Mouse (Mus musculus) forebrain, embryonic 14.5 days (tissue): ENCODE data around the gene Vmn2r84. TPM values are rescaled to one million over a fixed set of nuclear protein-coding genes. Genes with fewer than 3 reads are reported as not detected.
"Not testable (repeated sequence)": the region's sequence is repeated elsewhere in the genome, so short reads cannot be mapped to it uniquely, and the experiment has no call there.

Experiments
- ATAC-seq: fragments of 200-750 bp; cut with Nextera tagmentation; 2 replicates; pipeline ENCODE4 v1.8.0; 2017; ENCODE audit warnings: mild to moderate bottlenecking, moderate library complexity
- DNase-seq: peaks from one replicate; pipeline ENCODE4 v3.0.0-alpha.2; 2015; ENCODE audit warnings: low spot score
- H3K27ac ChIP-seq: fragments of 300-500 bp; sonication (generic); 2 replicates; pipeline ENCODE4 v1.5.1; 2014; ENCODE audit warnings: low read depth, mild to moderate bottlenecking, control low read depth, low read length, moderate library complexity
- H3K27me3 ChIP-seq: fragments of 300-500 bp; sonication (generic); replicated peaks from 2 replicates; pipeline ENCODE4 v1.6.1; 2014; ENCODE audit warnings: low read length, control low read depth, mixed read lengths; ENCODE audit not compliant: control insufficient read depth, insufficient read depth
- H3K36me3 ChIP-seq: fragments of 300-500 bp; sonication (generic); 2 replicates; pipeline ENCODE4 v1.6.1; 2014; ENCODE audit warnings: low read length, control low read depth; ENCODE audit not compliant: control insufficient read depth, insufficient read depth
- H3K4me1 ChIP-seq: fragments of 300-500 bp; sonication (generic); 2 replicates; pipeline ENCODE4 v1.6.1; 2014; ENCODE audit warnings: antibody characterized with exemption, low read length, control low read depth; ENCODE audit not compliant: control insufficient read depth, insufficient read depth
- H3K4me2 ChIP-seq: fragments of 300-500 bp; sonication (generic); 2 replicates; pipeline ENCODE4 v1.6.1; 2014; ENCODE audit warnings: mild to moderate bottlenecking, control low read depth, low read length
- H3K4me3 ChIP-seq: fragments of 300-500 bp; sonication (generic); 2 replicates; pipeline ENCODE4 v1.5.1; 2014; ENCODE audit warnings: low read depth, low read length, control low read depth
- H3K9ac ChIP-seq: fragments of 300-500 bp; sonication (generic); 2 replicates; pipeline ENCODE4 v1.6.1; 2014; ENCODE audit warnings: mild to moderate bottlenecking, low read length, control low read depth, moderate library complexity
- H3K9me3 ChIP-seq: fragments of 300-500 bp; sonication (generic); replicated peaks from 2 replicates; pipeline ENCODE4 v1.6.1; 2016; ENCODE audit warnings: low read length, control low read depth, mixed read lengths; ENCODE audit not compliant: control insufficient read depth
- WGBS: fragments of 180-500 bp; shearing (Covaris S2); extraction: QIAGEN DNeasy Blood & Tissue Kit; methylation state at CpG from one replicate; pipeline ENCODE4 v1.1.7; 2014; 5-methylcytosine and 5-hydroxymethylcytosine counted together
- polyA plus RNA-seq: library from polyadenylated mRNA; unstranded; fragments of >200 nt; fragmentation: Nextera tagmentation; extraction: Ambion mirVana; gene quantifications from 2 replicates; pipeline ENCODE4 v1.2.1, GENCODE M21; 2014

Vmn2r84 gene
- polyA plus RNA-seq, 1 experiment from 2014 or later: not detected

DNA sequence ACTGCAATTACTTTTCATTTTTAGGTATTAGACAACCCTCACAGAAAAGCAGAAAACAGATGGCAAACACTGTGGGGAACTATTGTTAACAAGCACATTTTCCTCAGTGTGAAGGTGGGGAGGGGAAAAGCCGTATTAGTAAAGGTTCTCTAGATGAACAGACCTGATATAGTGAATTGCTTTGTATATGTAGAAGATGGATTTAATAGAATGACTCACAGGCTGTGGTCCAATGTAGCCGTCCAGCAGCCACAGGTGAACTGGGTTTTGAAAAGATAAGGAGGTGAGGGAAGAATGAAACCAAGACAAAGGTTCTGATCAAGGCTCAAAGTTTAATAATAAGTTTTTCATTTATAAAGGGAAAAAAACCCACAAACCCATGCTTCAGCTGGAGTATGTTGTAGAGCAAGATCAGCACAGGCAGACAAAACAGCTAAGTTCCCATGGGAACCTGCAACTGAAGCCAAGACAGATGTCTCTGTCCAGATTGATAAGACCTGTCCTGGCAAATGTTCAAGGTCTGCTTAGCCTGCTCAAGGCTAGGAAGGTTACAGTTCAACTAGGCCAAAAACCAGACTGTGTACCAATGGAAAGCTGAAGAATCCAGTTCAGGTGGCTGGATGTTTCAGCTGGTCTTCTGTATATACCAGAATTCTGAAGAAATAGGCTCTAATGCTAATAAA is 21.5 kb downstream of the Vmn2r84 start:
- ATAC-seq (no peak), DNase-seq (no peak)
- Histone ChIP-seq H3K27me3 (no peaks in the 10 kb centered on the region), H3K27ac (no peak overlapping the region), H3K4me1 (no peaks in the 10 kb centered on the region), H3K4me3 (no peak overlapping the region), H3K9ac (no peak overlapping the region), H3K4me2 (no peak overlapping the region), H3K36me3 (no peaks in the 10 kb centered on the region), H3K9me3 (no peaks in the 10 kb centered on the region)
- 83% methylated on average over 2 of the region's 2 CpGs for WGBS

DNA sequence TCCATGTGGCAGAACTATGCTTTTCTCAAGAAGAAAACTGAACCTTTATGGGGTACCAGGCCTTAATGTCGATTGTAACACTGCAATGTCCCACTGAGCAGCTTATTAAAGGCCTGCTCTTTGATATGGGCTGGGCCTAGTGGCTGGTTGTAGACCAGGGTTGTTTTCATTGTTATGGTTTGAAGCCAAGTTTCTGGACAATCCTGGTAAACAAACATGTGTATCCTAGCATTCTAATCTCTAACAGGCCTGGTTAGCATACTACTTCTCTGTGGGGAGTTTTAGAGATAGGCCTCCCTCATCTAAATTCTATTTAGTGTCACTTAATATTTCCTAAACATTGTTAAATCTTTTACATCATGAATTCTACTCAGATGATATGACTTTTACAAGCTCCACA is 22.5 kb downstream of the Vmn2r84 start:
- ATAC-seq (no peak), DNase-seq (no peak)
- Histone ChIP-seq H3K4me1 (no peaks in the 10 kb centered on the region), H3K9me3 (no peaks in the 10 kb centered on the region), H3K36me3 (no peaks in the 10 kb centered on the region), H3K9ac (no peak overlapping the region), H3K27me3 (no peaks in the 10 kb centered on the region), H3K4me2 (no peak overlapping the region), H3K27ac (no peak overlapping the region), H3K4me3 (no peak overlapping the region)
- 58% methylated on average over 1 of the region's 1 CpGs for WGBS

DNA sequence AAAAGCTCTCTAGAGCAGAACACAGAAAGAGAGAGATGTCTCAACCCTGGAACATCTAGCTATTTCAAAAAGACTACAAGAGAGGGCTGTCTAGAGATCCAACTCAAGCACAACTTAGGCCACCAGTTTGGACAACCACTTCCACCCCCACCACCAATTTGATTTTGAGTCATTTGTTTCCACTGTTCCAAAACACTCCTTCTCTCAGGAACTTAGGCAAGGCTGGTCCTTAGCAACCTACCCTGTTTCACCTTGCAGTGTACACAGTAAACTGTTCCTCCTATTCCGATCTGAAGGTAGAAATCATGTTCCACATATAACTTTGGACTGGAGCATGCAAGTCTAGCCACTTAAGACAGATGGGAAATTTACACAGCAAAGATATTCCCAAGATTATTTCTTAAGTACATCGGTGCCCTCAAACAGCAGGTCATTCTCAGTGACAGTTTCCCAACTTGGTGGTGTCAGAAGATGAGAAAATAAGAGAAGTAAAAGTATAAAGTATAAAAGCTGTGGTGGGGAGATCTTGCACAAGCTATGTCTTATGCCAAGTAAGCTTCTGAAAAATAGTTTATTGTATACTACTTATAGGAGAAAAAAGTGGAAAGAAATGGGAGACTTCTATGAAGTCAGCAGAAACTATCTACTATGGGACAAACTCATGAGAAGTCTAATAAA is 24.0 kb downstream of the Vmn2r84 start:
- no peaks in the 10 kb centered on the region for H3K27me3 ChIP-seq
- no peaks in the 10 kb centered on the region for H3K4me1 ChIP-seq
- WGBS: 93% methylated on average over 2 of the region's 2 CpGs
- H3K27ac ChIP-seq: no peak overlapping the region
- no peak overlapping the region for H3K4me3 ChIP-seq
- no peak overlapping the region for H3K4me2 ChIP-seq
- DNase-seq (no peak), ATAC-seq (no peak)
- no peaks in the 10 kb centered on the region for H3K36me3 ChIP-seq
- no peak overlapping the region for H3K9ac ChIP-seq
- H3K9me3 ChIP-seq: no peaks in the 10 kb centered on the region

DNA sequence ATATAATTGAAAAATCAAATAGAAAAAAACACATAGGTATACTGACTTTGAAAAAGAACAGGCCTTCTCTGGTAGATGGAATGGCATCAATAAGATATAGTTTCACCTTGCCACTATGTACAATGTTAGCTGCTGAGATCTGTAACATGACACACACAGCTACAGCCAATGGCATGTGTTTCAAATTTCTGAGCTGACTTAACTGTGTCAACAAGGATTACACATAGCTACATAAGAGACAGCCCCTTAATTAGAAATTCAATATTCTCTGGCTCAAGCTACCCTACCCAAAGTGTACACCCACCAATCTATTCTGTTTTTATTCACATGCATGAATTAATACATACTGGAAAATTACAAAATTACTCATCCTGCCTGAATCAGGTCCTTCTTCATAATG is 25.7 kb downstream of the Vmn2r84 start:
- no peak overlapping the region for H3K4me3 ChIP-seq
- no peak overlapping the region for H3K4me2 ChIP-seq
- H3K9me3 ChIP-seq: no peaks in the 10 kb centered on the region
- no peak overlapping the region for H3K9ac ChIP-seq
- H3K27ac ChIP-seq: no peak overlapping the region
- no peaks in the 10 kb centered on the region for H3K36me3 ChIP-seq
- H3K4me1 ChIP-seq: no peaks in the 10 kb centered on the region
- no peaks in the 10 kb centered on the region for H3K27me3 ChIP-seq
- DNase-seq (no peak), ATAC-seq (no peak)

- no peaks in the 10 kb centered on the region for H3K9me3 ChIP-seq
- no peaks in the 10 kb centered on the region for H3K36me3 ChIP-seq
- DNase-seq (no peak), ATAC-seq (no peak)
- no peaks in the 10 kb centered on the region for H3K27me3 ChIP-seq
- H3K4me1 ChIP-seq: no peaks in the 10 kb centered on the region
- H3K4me3 ChIP-seq: no peak overlapping the region
- H3K4me2 ChIP-seq: no peak overlapping the region
- H3K9ac ChIP-seq: no peak overlapping the region
- H3K27ac ChIP-seq: no peak overlapping the region
Measured at GRCm38 (mm10) chr10:130364766-130365165, 29.4 kb downstream of the Vmn2r84 start.

DNA sequence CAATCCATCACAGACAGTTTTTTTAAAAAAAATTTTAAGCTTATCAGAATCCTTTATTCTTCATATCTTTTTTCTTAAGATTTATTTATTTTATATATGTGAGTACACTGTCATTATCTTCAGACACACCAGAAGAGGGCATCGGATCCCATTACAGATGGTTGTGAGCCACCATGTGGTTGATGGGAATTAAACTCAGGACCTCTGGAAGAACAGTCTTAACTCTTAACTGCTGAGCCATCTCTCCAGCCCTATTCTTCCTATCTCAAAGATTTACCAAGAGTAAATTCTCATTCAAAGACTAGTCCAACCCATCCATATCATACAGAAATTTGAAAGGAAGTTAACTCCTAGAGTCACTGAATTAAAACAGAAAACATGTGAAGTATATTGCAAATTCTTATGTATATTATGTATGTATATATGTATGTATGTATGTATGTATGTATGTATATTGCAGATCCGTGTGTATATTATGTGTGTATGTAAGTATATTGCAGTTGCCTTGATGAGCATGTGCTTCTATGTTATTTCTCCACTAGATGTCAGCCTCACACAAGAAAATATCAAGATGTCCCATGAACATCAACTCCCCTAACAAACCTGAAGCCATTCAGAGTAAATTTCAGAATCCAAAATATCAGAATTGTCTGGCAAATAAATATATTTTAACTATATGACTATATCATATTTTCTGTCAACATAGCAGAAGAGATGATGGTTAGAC is 30.5 kb downstream of the Vmn2r84 start:
- H3K27me3 ChIP-seq: no peaks in the 10 kb centered on the region
- no peak overlapping the region for H3K9ac ChIP-seq
- H3K36me3 ChIP-seq: no peaks in the 10 kb centered on the region
- ATAC-seq: peak; percentile 83
- no peaks in the 10 kb centered on the region for H3K9me3 ChIP-seq
- H3K27ac ChIP-seq: no peak overlapping the region
- peak; percentile 73 for DNase-seq
- no peaks in the 10 kb centered on the region for H3K4me1 ChIP-seq
- no peak overlapping the region for H3K4me2 ChIP-seq
- H3K4me3 ChIP-seq: no peak overlapping the region
- 56% methylated on average over 2 of the region's 2 CpGs for WGBS

GRCm38 (mm10) chr10:130344056-130344455 is 50.1 kb downstream of the Vmn2r84 start:
- no peak overlapping the region for H3K4me2 ChIP-seq
- no peaks in the 10 kb centered on the region for H3K9me3 ChIP-seq
- DNase-seq (no peak), ATAC-seq (no peak)
- no peaks in the 10 kb centered on the region for H3K27me3 ChIP-seq
- no peak overlapping the region for H3K27ac ChIP-seq
- no peaks in the 10 kb centered on the region for H3K4me1 ChIP-seq
- H3K36me3 ChIP-seq: no peaks in the 10 kb centered on the region
- H3K4me3 ChIP-seq: no peak overlapping the region
- H3K9ac ChIP-seq: no peak overlapping the region
- WGBS: 94% methylated on average over 1 of the region's 1 CpGs

- not testable (repeated sequence) for H3K4me2 ChIP-seq, H3K27me3 ChIP-seq, ATAC-seq, DNase-seq, H3K27ac ChIP-seq, H3K4me1 ChIP-seq, H3K9ac ChIP-seq, H3K36me3 ChIP-seq, H3K4me3 ChIP-seq, H3K9me3 ChIP-seq
- 89% methylated on average over 4 of the region's 4 CpGs for WGBS
Measured at GRCm38 (mm10) chr10:130340050-130340449, 54.1 kb downstream of the Vmn2r84 start.

DNA sequence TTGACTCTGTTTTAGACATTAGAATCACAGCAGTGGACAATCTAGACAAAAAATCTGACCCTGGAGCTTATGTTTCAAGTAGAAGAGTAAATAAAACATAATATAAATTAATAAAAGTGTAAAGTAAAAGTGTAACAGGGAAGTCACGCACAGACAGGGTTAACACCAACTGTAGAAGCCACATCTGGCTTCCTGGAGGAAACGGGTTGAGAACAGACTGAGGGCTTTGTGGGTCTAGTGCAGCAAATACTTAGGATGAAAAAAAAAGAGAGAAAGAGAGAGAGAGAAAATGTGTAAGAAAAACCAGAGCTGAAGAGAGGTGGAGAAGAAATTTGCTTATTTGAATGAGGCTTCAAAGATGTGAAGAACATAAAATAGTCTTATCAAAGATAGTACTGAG is 56.6 kb downstream of the Vmn2r84 start:
- DNase-seq: no peak
- 80% methylated on average over 2 of the region's 2 CpGs for WGBS
- Histone ChIP-seq H3K4me2 (no peak overlapping the region), H3K9ac (no peak overlapping the region), H3K4me1 (no peaks in the 10 kb centered on the region), H3K4me3 (no peak overlapping the region), H3K36me3 (no peaks in the 10 kb centered on the region), H3K27me3 (no peaks in the 10 kb centered on the region), H3K27ac (no peak overlapping the region), H3K9me3 (no peaks in the 10 kb centered on the region)
- no peak for ATAC-seq
